Mouse (Mus musculus): ENCODE data around the gene Cspg4. TPM values are rescaled to one million over a fixed set of nuclear protein-coding genes. Genes with fewer than 3 reads are reported as not detected.

Gene Cspg4
- polyA plus RNA-seq, 1 experiment: not detected

DNA sequence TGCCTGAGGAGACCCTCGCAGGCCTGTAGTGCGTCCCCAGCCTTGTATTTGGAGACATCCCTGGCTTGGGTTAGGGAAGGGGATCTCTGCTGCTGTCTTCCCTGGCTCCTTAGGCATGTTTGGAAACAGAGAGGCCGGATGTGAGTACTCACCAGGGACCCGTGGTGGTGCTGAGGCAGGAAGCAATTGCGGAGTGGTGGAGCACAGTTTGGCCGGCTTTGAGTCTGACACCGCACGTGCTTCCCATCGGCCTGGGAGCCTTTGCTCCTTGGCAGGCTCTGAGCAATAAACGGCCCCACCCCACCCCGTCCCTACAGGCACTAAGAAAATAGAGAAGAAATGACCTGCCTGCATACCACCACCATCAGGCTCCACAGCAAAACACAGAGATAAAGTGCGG is 18.0 kb downstream of the Cspg4 start:
- no peaks in the 10 kb centered on the region for H3K27me3 ChIP-seq (ENCODE audit: control insufficient read depth)
- H3K36me3 ChIP-seq (ENCODE audit: control insufficient read depth): no peaks in the 10 kb centered on the region
- TF ChIP-seq GATA1 (IDR thresholded peaks at IDR 0.05; ENCODE audit: low read length): no peak
- no peak for TF ChIP-seq TAL1 (IDR thresholded peaks at IDR 0.05; ENCODE audit: low read length)
- no peaks in the 10 kb centered on the region for H3K9me3 ChIP-seq (ENCODE audit: control insufficient read depth, low read length)
- no peak overlapping the region for H3K4me3 ChIP-seq (replicated peaks)
- no peaks in the 10 kb centered on the region for H3K4me1 ChIP-seq (ENCODE audit: control insufficient read depth)

DNA sequence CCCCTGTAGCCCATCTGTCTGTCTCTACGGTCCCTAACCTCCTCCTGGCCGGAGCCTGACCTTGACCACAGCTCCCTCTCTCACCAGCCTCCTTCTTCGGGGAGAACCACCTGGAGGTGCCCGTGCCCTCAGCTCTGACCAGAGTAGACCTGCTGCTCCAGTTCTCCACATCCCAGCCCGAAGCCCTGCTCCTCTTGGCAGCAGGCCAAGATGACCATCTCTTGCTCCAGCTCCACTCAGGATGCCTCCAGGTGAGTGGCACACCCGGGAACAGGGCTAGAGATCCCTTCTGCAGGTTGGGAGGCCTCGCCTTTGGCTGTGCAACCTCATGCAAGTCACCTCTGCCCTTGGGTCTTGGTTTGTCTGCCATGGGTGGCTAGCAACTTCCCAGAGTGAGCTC is 18.6 kb downstream of the Cspg4 start:
- Histone ChIP-seq H3K4me3 (replicated peaks) (no peak overlapping the region), H3K9me3 (ENCODE audit: control insufficient read depth, low read length) (no peaks in the 10 kb centered on the region), H3K27me3 (ENCODE audit: control insufficient read depth) (no peaks in the 10 kb centered on the region), H3K36me3 (ENCODE audit: control insufficient read depth) (no peaks in the 10 kb centered on the region), H3K4me1 (ENCODE audit: control insufficient read depth) (no peaks in the 10 kb centered on the region)
- TF ChIP-seq GATA1 (IDR thresholded peaks at IDR 0.05; ENCODE audit: low read length) (no peak), TAL1 (IDR thresholded peaks at IDR 0.05; ENCODE audit: low read length) (no peak)

GRCm38 (mm10) chr9:56884328-56884727 is 19.5 kb downstream of the Cspg4 start:
- no peak for TF ChIP-seq TAL1 (IDR thresholded peaks at IDR 0.05; ENCODE audit: low read length)
- no peak for TF ChIP-seq GATA1 (IDR thresholded peaks at IDR 0.05; ENCODE audit: low read length)
- H3K9me3 ChIP-seq (ENCODE audit: control insufficient read depth, low read length): no peaks in the 10 kb centered on the region
- no peaks in the 10 kb centered on the region for H3K4me1 ChIP-seq (ENCODE audit: control insufficient read depth)
- H3K27me3 ChIP-seq (ENCODE audit: control insufficient read depth): no peaks in the 10 kb centered on the region
- H3K36me3 ChIP-seq (ENCODE audit: control insufficient read depth): no peaks in the 10 kb centered on the region
- no peak overlapping the region for H3K4me3 ChIP-seq (replicated peaks)

DNA sequence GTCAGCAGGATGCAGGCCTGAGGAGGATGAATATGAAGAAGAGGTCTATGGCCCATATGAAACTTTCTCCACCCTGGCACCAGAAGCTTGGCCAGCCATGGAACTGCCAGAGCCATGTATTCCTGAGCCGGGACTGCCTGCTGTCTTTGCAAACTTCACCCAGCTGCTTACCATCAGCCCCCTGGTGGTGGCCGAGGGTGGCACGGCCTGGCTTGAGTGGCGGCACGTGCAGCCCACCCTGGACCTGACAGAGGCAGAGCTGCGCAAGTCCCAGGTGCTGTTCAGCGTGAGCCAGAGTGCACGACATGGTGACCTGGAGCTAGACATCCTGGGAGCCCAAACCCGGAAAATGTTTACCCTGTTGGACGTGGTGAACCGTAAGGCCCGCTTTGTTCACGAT is 21.3 kb downstream of the Cspg4 start:
- TF ChIP-seq TAL1 (IDR thresholded peaks at IDR 0.05; ENCODE audit: low read length) (no peak), GATA1 (IDR thresholded peaks at IDR 0.05; ENCODE audit: low read length) (no peak)
- peaks cover 4% of the 10 kb centered on the region for H3K4me1 ChIP-seq (ENCODE audit: control insufficient read depth)
- H3K9me3 ChIP-seq (ENCODE audit: control insufficient read depth, low read length): no peaks in the 10 kb centered on the region
- H3K4me3 ChIP-seq (replicated peaks): no peak overlapping the region
- no peaks in the 10 kb centered on the region for H3K27me3 ChIP-seq (ENCODE audit: control insufficient read depth)
- H3K36me3 ChIP-seq (ENCODE audit: control insufficient read depth): no peaks in the 10 kb centered on the region

DNA sequence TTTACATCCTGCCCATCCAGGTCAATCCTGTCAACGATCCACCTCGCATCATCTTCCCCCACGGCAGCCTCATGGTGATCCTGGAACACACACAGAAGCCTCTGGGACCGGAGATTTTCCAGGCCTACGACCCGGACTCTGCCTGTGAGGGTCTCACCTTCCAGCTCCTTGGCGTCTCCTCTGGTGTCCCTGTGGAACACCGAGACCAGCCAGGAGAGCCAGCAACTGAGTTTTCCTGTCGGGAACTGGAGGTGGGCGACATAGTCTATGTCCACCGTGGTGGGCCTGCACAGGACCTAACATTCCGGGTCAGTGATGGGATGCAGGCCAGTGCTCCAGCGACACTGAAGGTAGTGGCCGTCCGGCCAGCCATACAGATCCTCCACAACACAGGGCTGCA is 21.8 kb downstream of the Cspg4 start:
- TF ChIP-seq TAL1 (IDR thresholded peaks at IDR 0.05; ENCODE audit: low read length) (no peak), GATA1 (IDR thresholded peaks at IDR 0.05; ENCODE audit: low read length) (no peak)
- Histone ChIP-seq H3K27me3 (ENCODE audit: control insufficient read depth) (no peaks in the 10 kb centered on the region), H3K4me1 (ENCODE audit: control insufficient read depth) (peaks cover 4% of the 10 kb centered on the region), H3K4me3 (replicated peaks) (no peak overlapping the region), H3K36me3 (ENCODE audit: control insufficient read depth) (no peaks in the 10 kb centered on the region), H3K9me3 (ENCODE audit: control insufficient read depth, low read length) (no peaks in the 10 kb centered on the region)

- Histone ChIP-seq H3K4me3 (replicated peaks) (no peak overlapping the region), H3K36me3 (ENCODE audit: control insufficient read depth) (no peaks in the 10 kb centered on the region), H3K4me1 (ENCODE audit: control insufficient read depth) (peaks cover 4% of the 10 kb centered on the region), H3K27me3 (ENCODE audit: control insufficient read depth) (no peaks in the 10 kb centered on the region), H3K9me3 (ENCODE audit: control insufficient read depth, low read length) (no peaks in the 10 kb centered on the region)
- TF ChIP-seq TAL1 (IDR thresholded peaks at IDR 0.05; ENCODE audit: low read length): no peak
- no peak for TF ChIP-seq GATA1 (IDR thresholded peaks at IDR 0.05; ENCODE audit: low read length)
These were observed 22.7 kb downstream of the Cspg4 start for GRCm38 (mm10) chr9:56887581-56887980.

GRCm38 (mm10) chr9:56889817-56890216 is 25.0 kb downstream of the Cspg4 start:
- Histone ChIP-seq H3K4me1 (ENCODE audit: control insufficient read depth) (peaks cover 4% of the 10 kb centered on the region), H3K4me3 (replicated peaks) (no peak overlapping the region), H3K36me3 (ENCODE audit: control insufficient read depth) (no peaks in the 10 kb centered on the region), H3K27me3 (ENCODE audit: control insufficient read depth) (no peaks in the 10 kb centered on the region), H3K9me3 (ENCODE audit: control insufficient read depth, low read length) (no peaks in the 10 kb centered on the region)
- no peak for TF ChIP-seq TAL1 (IDR thresholded peaks at IDR 0.05; ENCODE audit: low read length)

- Histone ChIP-seq H3K36me3 (ENCODE audit: control insufficient read depth) (no peaks in the 10 kb centered on the region), H3K4me1 (ENCODE audit: control insufficient read depth) (peaks cover 4% of the 10 kb centered on the region), H3K9me3 (ENCODE audit: control insufficient read depth, low read length) (no peaks in the 10 kb centered on the region), H3K27me3 (ENCODE audit: control insufficient read depth) (no peaks in the 10 kb centered on the region), H3K4me3 (replicated peaks) (no peak overlapping the region)
- no peak for TF ChIP-seq TAL1 (IDR thresholded peaks at IDR 0.05; ENCODE audit: low read length)
- TF ChIP-seq GATA1 (IDR thresholded peaks at IDR 0.05; ENCODE audit: low read length): no peak
These were observed 25.9 kb downstream of the Cspg4 start for GRCm38 (mm10) chr9:56890522-56891250.

GRCm38 (mm10) chr9:56891517-56892011 is 26.7 kb downstream of the Cspg4 start:
- TF ChIP-seq GATA1 (IDR thresholded peaks at IDR 0.05; ENCODE audit: low read length): no peak
- TF ChIP-seq TAL1 (IDR thresholded peaks at IDR 0.05; ENCODE audit: low read length): no peak
- no peaks in the 10 kb centered on the region for H3K36me3 ChIP-seq (ENCODE audit: control insufficient read depth)
- no peaks in the 10 kb centered on the region for H3K9me3 ChIP-seq (ENCODE audit: control insufficient read depth, low read length)
- H3K4me1 ChIP-seq (ENCODE audit: control insufficient read depth): peaks cover 4% of the 10 kb centered on the region
- H3K4me3 ChIP-seq (replicated peaks): no peak overlapping the region
- H3K27me3 ChIP-seq (ENCODE audit: control insufficient read depth): no peaks in the 10 kb centered on the region

GRCm38 (mm10) chr9:56892111-56892510 is 27.3 kb downstream of the Cspg4 start:
- H3K4me1 ChIP-seq (ENCODE audit: control insufficient read depth): peaks cover 4% of the 10 kb centered on the region
- H3K27me3 ChIP-seq (ENCODE audit: control insufficient read depth): no peaks in the 10 kb centered on the region
- H3K9me3 ChIP-seq (ENCODE audit: control insufficient read depth, low read length): no peaks in the 10 kb centered on the region
- no peak for TF ChIP-seq TAL1 (IDR thresholded peaks at IDR 0.05; ENCODE audit: low read length)
- TF ChIP-seq GATA1 (IDR thresholded peaks at IDR 0.05; ENCODE audit: low read length): no peak
- H3K36me3 ChIP-seq (ENCODE audit: control insufficient read depth): no peaks in the 10 kb centered on the region
- H3K4me3 ChIP-seq (replicated peaks): no peak overlapping the region

All from erythroblast, embryonic 14.5 days (primary cell).